Mouse (Mus musculus) hindbrain, embryonic 14.5 days (tissue): ENCODE results near the gene Slc25a34. TPM values are rescaled to one million over a fixed set of nuclear protein-coding genes. Genes with fewer than 3 reads are reported as not detected.

Source experiments
- ATAC-seq: fragments of 200-750 bp; cut with Nextera tagmentation; 2 replicates; pipeline ENCODE4 v1.8.0; 2017; ENCODE audit warnings: moderate number of reproducible peaks, mild to moderate bottlenecking, moderate TSS enrichment, moderate library complexity; ENCODE audit not compliant: low FRiP score
- DNase-seq: peaks from one replicate; pipeline ENCODE4 v3.0.0-alpha.2; 2015; ENCODE audit warnings: low spot score
- H3K27ac ChIP-seq: fragments of 300-500 bp; sonication (generic); 2 replicates; pipeline ENCODE4 v1.5.1; 2014; ENCODE audit warnings: mild to moderate bottlenecking, moderate library complexity
- H3K27me3 ChIP-seq: fragments of 300-500 bp; sonication (generic); 2 replicates; pipeline ENCODE4 v1.6.1; 2014; ENCODE audit warnings: mild to moderate bottlenecking, low read length, mixed read lengths; ENCODE audit not compliant: control insufficient read depth, insufficient read depth
- H3K36me3 ChIP-seq: fragments of 300-500 bp; sonication (generic); replicated peaks from 2 replicates; pipeline ENCODE4 v1.6.1; 2014; ENCODE audit not compliant: control insufficient read depth, insufficient read depth
- H3K4me1 ChIP-seq: fragments of 300-500 bp; sonication (generic); replicated peaks from 2 replicates; pipeline ENCODE4 v1.6.1; 2014; ENCODE audit warnings: antibody characterized with exemption, low read length, mixed read lengths; ENCODE audit not compliant: control insufficient read depth, insufficient read depth
- H3K4me2 ChIP-seq: fragments of 300-500 bp; sonication (generic); replicated peaks from 2 replicates; pipeline ENCODE4 v1.6.1; 2014; ENCODE audit warnings: mild to moderate bottlenecking, moderate library complexity
- H3K4me3 ChIP-seq: fragments of 300-500 bp; sonication (generic); replicated peaks from 2 replicates; pipeline ENCODE4 v1.5.1; 2014; ENCODE audit warnings: mild to moderate bottlenecking, low read length
- H3K9ac ChIP-seq: fragments of 300-500 bp; sonication (generic); 2 replicates; pipeline ENCODE4 v1.6.1; 2014
- H3K9me3 ChIP-seq: fragments of 300-500 bp; sonication (generic); 2 replicates; pipeline ENCODE4 v1.6.1; 2016; ENCODE audit warnings: low read length; ENCODE audit not compliant: control insufficient read depth
- WGBS: fragments of 180-500 bp; shearing (Covaris S2); extraction: QIAGEN DNeasy Blood & Tissue Kit; methylation state at CpG from one replicate; pipeline ENCODE4 v1.1.7; 2014; 5-methylcytosine and 5-hydroxymethylcytosine counted together
- polyA plus RNA-seq: library from polyadenylated mRNA; unstranded; fragments of >200 nt; fragmentation: Nextera tagmentation; extraction: Ambion mirVana; gene quantifications from 2 replicates; pipeline ENCODE4 v1.2.1, GENCODE M21; 2014

Slc25a34 gene
- polyA plus RNA-seq, 1 experiment from 2014 or later = not detected

DNA sequence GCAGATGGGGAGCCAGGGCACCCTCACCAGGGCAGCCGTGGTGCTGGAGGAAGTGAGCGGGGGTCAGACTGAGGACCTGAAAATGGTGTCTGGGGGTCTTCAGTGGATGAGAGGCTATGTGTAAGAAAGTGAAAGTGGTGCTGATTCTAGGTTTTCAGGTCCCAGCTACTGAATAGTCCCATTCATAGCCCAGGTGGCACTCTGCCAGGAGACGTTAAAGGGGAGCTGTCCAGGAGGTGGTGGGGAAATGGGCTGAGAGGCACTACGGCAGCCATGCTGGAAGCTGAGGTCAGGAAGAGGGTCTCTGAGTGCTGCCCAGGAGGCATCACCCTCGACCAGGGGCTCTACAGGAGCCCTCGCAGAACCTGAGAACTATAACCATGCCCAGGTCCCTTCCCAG lies 25.6 kb upstream of the Slc25a34 start:
- 64% methylated on average over 6 of the region's 6 CpGs for WGBS
- H3K9me3 ChIP-seq = no peaks in the 10 kb centered on the region
- H3K27ac ChIP-seq = 0 out of 2 replicates have a peak overlapping the region, but pooled peaks have one; percentile 43
- no peaks in the 10 kb centered on the region for H3K27me3 ChIP-seq
- no peak overlapping the region for H3K4me2 ChIP-seq
- H3K36me3 ChIP-seq = peaks cover 12% of the 10 kb centered on the region
- ATAC-seq (no peak), DNase-seq (peak; percentile 35)
- no peak overlapping the region for H3K4me3 ChIP-seq
- peaks cover 6% of the 10 kb centered on the region for H3K4me1 ChIP-seq
- no peak overlapping the region for H3K9ac ChIP-seq

DNA sequence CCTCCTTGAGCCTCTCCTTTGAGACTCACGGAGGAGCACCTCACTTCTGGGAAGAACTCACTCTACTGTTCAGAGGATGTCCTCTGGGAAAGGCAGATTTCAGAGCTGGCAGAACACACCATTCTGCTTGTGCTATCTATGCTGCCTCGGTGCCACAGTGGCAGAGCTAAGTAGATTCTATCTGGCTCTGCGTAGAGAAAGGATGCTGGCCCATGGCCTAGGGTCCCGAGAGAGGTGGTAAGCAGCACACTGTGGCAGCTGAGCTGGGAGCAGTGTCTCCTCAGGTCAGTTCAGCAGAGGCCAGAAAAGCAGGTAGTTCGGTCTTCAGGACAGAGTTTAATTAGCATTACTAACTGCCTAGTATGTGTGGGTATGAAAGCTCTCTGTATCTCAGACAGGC lies 24.6 kb upstream of the Slc25a34 start:
- no peaks in the 10 kb centered on the region for H3K9me3 ChIP-seq
- no peak overlapping the region for H3K4me2 ChIP-seq
- no peak overlapping the region for H3K27ac ChIP-seq
- DNase-seq (no peak), ATAC-seq (no peak)
- no peak overlapping the region for H3K9ac ChIP-seq
- WGBS = 87% methylated on average over 5 of the region's 5 CpGs
- H3K4me3 ChIP-seq = no peak overlapping the region
- no peaks in the 10 kb centered on the region for H3K27me3 ChIP-seq
- peaks cover 15% of the 10 kb centered on the region for H3K4me1 ChIP-seq
- peaks cover 3% of the 10 kb centered on the region for H3K36me3 ChIP-seq

DNA sequence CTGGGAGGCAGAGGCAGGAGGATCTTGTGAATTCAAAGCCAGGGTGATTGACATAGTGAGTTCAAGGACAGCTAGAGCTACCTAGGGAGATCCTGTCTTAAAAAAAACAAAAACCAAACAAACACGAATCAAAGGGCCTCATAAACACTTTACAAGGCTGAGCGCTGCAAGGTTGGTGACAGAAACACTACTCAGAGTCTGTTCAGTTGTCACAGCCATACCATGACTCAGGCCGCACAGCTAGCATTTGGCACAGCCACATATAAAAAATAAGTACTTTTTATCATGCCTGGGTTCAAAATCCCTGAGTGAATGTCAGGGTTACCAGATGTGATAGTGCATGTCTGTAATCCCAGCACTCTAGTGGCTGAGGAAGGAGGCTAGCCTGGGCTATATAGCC lies 23.6 kb upstream of the Slc25a34 start:
- H3K27ac ChIP-seq = no peak overlapping the region
- DNase-seq (no peak), ATAC-seq (no peak)
- no peaks in the 10 kb centered on the region for H3K9me3 ChIP-seq
- H3K9ac ChIP-seq = no peak overlapping the region
- peaks cover 15% of the 10 kb centered on the region for H3K4me1 ChIP-seq
- H3K36me3 ChIP-seq = peaks cover 9% of the 10 kb centered on the region
- H3K27me3 ChIP-seq = no peaks in the 10 kb centered on the region
- WGBS = 93% methylated on average over 3 of the region's 3 CpGs
- no peak overlapping the region for H3K4me3 ChIP-seq
- no peak overlapping the region for H3K4me2 ChIP-seq

DNA sequence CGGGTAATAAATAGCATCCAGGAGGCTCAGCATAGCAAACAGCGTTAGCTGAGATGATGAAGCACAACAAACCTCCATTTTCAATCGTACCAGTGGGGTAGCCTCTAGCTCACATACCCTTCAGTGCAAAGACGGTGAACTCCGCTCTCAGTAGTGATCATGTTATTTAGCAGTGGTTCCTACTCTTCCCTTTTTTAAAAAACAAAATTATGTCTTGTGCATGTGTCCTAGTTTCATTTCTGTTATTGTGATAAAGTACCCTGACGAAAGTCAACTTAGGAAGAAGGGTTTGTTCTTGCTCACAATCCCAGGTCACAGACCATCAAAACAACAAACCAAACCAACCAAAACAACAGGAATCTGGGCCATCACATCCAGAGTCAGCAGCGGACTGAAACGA lies 22.4 kb upstream of the Slc25a34 start:
- DNase-seq (no peak), ATAC-seq (no peak)
- peaks cover 15% of the 10 kb centered on the region for H3K36me3 ChIP-seq
- 94% methylated on average over 8 of the region's 8 CpGs for WGBS
- no peak overlapping the region for H3K4me2 ChIP-seq
- H3K9me3 ChIP-seq = no peaks in the 10 kb centered on the region
- peaks cover 12% of the 10 kb centered on the region for H3K4me1 ChIP-seq
- H3K27ac ChIP-seq = no peak overlapping the region
- no peaks in the 10 kb centered on the region for H3K27me3 ChIP-seq
- no peak overlapping the region for H3K9ac ChIP-seq
- H3K4me3 ChIP-seq = no peak overlapping the region

DNA sequence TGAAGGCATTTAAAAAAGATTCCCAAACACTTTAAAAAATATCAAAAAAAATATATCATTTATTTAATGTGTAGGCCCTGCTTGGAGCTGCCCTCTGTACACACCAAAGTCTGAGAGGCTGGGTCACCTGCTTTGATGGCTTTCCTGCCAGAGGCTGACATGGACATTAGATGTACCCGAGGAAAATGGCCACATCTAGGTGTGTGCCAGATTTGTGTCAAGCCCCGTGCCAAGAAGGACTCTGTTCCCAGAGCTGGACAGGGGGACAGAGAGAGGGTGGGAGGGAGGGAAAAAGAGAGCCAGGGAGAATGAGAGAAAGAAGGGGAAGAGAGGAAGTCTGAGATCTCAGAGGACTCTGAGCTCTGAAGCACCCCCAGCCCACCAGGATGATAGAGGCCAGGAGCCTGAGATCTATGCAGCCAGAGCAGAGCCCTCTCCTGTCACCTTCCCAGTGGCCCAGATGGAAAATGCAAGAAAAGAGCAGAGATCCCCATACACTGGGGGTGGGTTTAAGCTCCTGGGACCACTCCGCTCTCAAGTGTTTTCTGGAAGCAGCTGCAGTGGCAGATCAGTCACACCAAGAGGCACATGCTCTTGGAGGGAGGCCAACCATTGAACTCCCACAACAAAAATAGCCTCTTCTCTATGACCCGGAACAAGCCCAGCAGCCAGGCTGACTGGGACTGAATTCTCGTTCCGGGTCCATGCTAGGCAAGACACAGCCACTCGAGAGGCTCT lies 19.7 kb upstream of the Slc25a34 start:
- 44% methylated on average over 7 of the region's 7 CpGs for WGBS
- ATAC-seq (peak; percentile 71), DNase-seq (peak; percentile 72)
- Histone ChIP-seq H3K4me3 (no peak overlapping the region), H3K4me1 (peaks cover 12% of the 10 kb centered on the region), H3K27me3 (no peaks in the 10 kb centered on the region), H3K9me3 (no peaks in the 10 kb centered on the region), H3K27ac (peak overlapping the region; percentile 77), H3K4me2 (no peak overlapping the region; the same call in 1 of the 2 replicates), H3K9ac (peak overlapping the region; percentile 3; the same call in 1 of the 2 replicates), H3K36me3 (peaks cover 38% of the 10 kb centered on the region)

DNA sequence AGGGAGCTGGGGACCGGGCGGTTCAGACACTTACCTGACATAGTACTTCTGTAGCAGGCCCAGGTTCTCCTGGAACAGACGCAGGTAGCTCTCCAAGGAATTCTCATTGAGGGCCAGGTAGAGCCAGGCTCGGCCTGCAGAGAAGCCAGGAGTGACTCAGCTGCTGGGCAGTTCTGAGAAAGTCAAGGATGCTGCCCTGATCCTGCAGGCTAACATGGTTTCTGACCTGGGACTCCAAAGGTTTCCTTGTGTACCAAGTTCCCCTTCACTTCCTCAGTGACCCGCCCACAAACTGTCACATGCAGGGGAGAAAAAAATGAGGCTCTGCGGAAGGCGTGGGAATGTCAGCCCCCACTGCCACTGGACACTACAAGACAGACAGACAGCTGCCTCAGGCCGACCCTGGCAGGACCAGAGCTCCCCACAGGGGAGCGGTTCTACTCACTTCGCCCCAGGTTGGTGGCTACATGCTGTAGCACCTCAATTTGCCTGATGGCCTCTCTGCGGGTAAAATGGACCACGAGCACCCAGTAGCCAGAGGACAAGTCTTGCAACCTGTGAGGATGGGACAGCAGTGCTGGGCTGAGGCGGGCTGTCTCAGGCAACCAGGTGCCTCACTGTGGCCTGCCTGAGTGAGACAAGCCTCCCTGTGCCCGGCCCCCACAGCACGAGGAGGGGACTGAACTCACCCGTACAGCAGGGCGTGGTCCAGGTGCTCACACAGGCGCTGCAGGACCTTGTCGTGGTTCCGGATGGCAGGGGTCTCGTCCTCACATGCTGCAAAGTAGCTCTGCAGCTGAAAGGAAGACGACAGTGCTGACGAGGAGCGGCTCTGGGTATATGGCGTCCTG lies 18.6 kb upstream of the Slc25a34 start:
- DNase-seq (no peak), ATAC-seq (no peak)
- Histone ChIP-seq H3K4me1 (peaks cover 12% of the 10 kb centered on the region), H3K27ac (0 out of 2 replicates have a peak overlapping the region, but pooled peaks have one; percentile 14), H3K9ac (no peak overlapping the region), H3K27me3 (no peaks in the 10 kb centered on the region), H3K36me3 (peaks cover 41% of the 10 kb centered on the region), H3K9me3 (no peaks in the 10 kb centered on the region), H3K4me2 (no peak overlapping the region), H3K4me3 (no peak overlapping the region)
- 91% methylated on average over 25 of the region's 25 CpGs for WGBS

DNA sequence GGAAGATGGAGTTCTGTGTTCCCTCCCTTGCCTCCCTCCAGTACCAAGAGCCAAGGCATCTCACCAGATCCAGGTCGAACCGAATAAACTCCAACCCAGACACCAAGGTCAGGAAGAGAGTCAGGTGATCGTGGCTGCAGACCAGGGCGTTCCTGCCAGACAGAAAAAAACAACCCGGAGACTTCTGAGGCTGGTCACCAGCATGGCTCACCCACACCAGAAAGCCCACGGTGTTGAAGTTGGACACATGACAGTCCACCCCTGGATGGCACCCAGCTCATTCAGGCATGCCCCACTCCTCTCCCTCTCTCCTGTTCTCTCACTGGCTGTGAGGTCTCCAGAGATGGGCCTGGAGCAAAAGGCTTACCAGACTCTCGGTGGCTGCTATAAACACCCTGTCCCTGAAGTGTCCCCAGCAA lies 17.7 kb upstream of the Slc25a34 start:
- H3K36me3 ChIP-seq = peaks cover 49% of the 10 kb centered on the region
- WGBS = 89% methylated on average over 7 of the region's 7 CpGs
- no peaks in the 10 kb centered on the region for H3K9me3 ChIP-seq
- H3K4me2 ChIP-seq = no peak overlapping the region
- ATAC-seq (no peak), DNase-seq (no peak)
- peaks cover 12% of the 10 kb centered on the region for H3K4me1 ChIP-seq
- H3K27me3 ChIP-seq = no peaks in the 10 kb centered on the region
- no peak overlapping the region for H3K9ac ChIP-seq
- no peak overlapping the region for H3K27ac ChIP-seq
- H3K4me3 ChIP-seq = no peak overlapping the region

DNA sequence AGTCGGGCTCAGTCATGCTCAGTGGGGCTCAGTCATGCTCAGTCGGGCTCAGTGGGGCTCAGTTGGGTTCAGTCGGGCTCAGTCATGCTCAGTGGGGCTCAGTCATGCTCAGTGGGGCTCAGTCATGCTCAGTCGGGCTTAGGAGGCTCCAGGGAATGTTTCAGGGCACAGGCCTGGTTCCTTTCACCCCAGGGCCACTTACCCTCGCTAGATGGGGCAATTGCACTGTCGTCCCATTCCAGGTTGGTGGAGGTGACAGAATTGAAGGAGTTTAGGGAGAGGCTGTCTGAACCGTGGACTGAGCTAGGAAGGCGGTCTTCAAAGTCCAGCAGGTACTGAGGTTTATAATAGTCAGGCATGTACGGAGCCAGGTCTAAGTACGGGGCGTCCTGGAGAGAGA lies 15.9 kb upstream of the Slc25a34 start:
- DNase-seq (no peak), ATAC-seq (no peak)
- no peak overlapping the region for H3K27ac ChIP-seq
- H3K4me1 ChIP-seq = peaks cover 12% of the 10 kb centered on the region
- no peak overlapping the region for H3K4me2 ChIP-seq
- no peak overlapping the region for H3K9ac ChIP-seq
- H3K9me3 ChIP-seq = no peaks in the 10 kb centered on the region
- H3K36me3 ChIP-seq = peaks cover 59% of the 10 kb centered on the region
- WGBS = 73% methylated on average over 11 of the region's 11 CpGs
- no peaks in the 10 kb centered on the region for H3K27me3 ChIP-seq
- no peak overlapping the region for H3K4me3 ChIP-seq

DNA sequence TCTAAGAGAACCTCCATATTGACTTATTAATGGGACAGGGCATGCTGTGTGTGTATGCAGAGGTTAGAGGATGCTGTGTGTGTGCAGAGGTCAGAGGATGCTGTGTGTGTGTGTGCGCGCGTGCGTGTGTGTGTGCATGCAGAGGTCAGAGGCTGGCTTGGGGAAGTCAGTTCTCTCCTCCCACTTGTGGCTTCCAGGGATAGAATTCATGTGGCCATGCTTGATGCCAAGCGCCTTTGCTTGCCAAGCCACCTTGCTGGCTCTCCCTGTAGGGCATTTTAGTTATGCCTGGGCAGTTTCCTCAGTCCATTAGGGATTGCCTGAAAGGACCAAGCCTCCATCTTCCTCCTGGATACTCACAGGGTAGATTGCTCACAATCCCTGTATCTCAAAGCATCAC lies 13.1 kb upstream of the Slc25a34 start:
- 95% methylated on average over 5 of the region's 5 CpGs for WGBS
- H3K4me1 ChIP-seq = no peaks in the 10 kb centered on the region
- no peak overlapping the region for H3K4me3 ChIP-seq
- H3K27ac ChIP-seq = no peak overlapping the region
- H3K27me3 ChIP-seq = no peaks in the 10 kb centered on the region
- H3K9me3 ChIP-seq = no peaks in the 10 kb centered on the region
- ATAC-seq = no peak
- peaks cover 74% of the 10 kb centered on the region for H3K36me3 ChIP-seq
- no peak overlapping the region for H3K4me2 ChIP-seq
- H3K9ac ChIP-seq = no peak overlapping the region
- no peak for DNase-seq
